Mouse (Mus musculus): ENCODE measurements around the gene Lama4. TPM values are rescaled to one million over a fixed set of nuclear protein-coding genes. Genes with fewer than 3 reads are reported as not detected.

Lama4 gene
- polyA plus RNA-seq, 1 experiment from 2014 or later = 69.6 TPM

- DNase-seq (ENCODE audit: low spot score) = no peak
- no peak for ATAC-seq (replicated peaks; ENCODE audit: low FRiP score, low TSS enrichment, low read depth)
Measured at GRCm38 (mm10) chr10:39003520-39003919, 38.2 kb downstream of the Lama4 start.

GRCm38 (mm10) chr10:39005494-39005893, 40.2 kb downstream of the Lama4 start:
- WGBS = 72% methylated on average over 8 of the region's 8 CpGs
- no peak for DNase-seq (ENCODE audit: low spot score)

More at GRCm38 (mm10) chr10:39003520-39003919, 38.2 kb downstream of the Lama4 start:
- H3K4me3 ChIP-seq (ENCODE audit: low read depth, low read length) = no peak overlapping the region
- H3K4me1 ChIP-seq (replicated peaks; ENCODE audit: control insufficient read depth, insufficient read depth, low read length) = no peaks in the 10 kb centered on the region
- no peak overlapping the region for H3K9ac ChIP-seq (ENCODE audit: low read length)
- H3K27me3 ChIP-seq (replicated peaks; ENCODE audit: control insufficient read depth, insufficient read depth, low read length) = no peaks in the 10 kb centered on the region
- 0 out of 2 replicates have a peak, but pooled peaks cover 2% of the 10 kb centered on the region for H3K9me3 ChIP-seq (ENCODE audit: control insufficient read depth, low read length)
- no peak overlapping the region for H3K4me2 ChIP-seq (ENCODE audit: low read length)
- no peaks in the 10 kb centered on the region for H3K36me3 ChIP-seq (ENCODE audit: control insufficient read depth, insufficient read depth, low read length)
- no peak overlapping the region for H3K27ac ChIP-seq (ENCODE audit: low read depth)

GRCm38 (mm10) chr10:39006433-39007105, 41.3 kb downstream of the Lama4 start:
- ATAC-seq (replicated peaks; ENCODE audit: low FRiP score, low TSS enrichment, low read depth) = no peak
- Histone ChIP-seq H3K36me3 (ENCODE audit: control insufficient read depth, insufficient read depth, low read length) (no peaks in the 10 kb centered on the region), H3K4me3 (ENCODE audit: low read depth, low read length) (no peak overlapping the region), H3K9me3 (ENCODE audit: control insufficient read depth, low read length) (0 out of 2 replicates have a peak, but pooled peaks cover 2% of the 10 kb centered on the region), H3K27ac (ENCODE audit: low read depth) (no peak overlapping the region), H3K9ac (ENCODE audit: low read length) (no peak overlapping the region), H3K4me2 (ENCODE audit: low read length) (no peak overlapping the region), H3K27me3 (replicated peaks; ENCODE audit: control insufficient read depth, insufficient read depth, low read length) (no peaks in the 10 kb centered on the region), H3K4me1 (replicated peaks; ENCODE audit: control insufficient read depth, insufficient read depth, low read length) (no peaks in the 10 kb centered on the region)
- DNase-seq (ENCODE audit: low spot score) = no peak
- 67% methylated on average over 4 of the region's 4 CpGs for WGBS

More at GRCm38 (mm10) chr10:39005494-39005893, 40.2 kb downstream of the Lama4 start:
- Histone ChIP-seq H3K4me2 (ENCODE audit: low read length) (no peak overlapping the region), H3K4me3 (ENCODE audit: low read depth, low read length) (no peak overlapping the region), H3K27ac (ENCODE audit: low read depth) (no peak overlapping the region), H3K27me3 (replicated peaks; ENCODE audit: control insufficient read depth, insufficient read depth, low read length) (no peaks in the 10 kb centered on the region), H3K36me3 (ENCODE audit: control insufficient read depth, insufficient read depth, low read length) (no peaks in the 10 kb centered on the region), H3K9me3 (ENCODE audit: control insufficient read depth, low read length) (0 out of 2 replicates have a peak, but pooled peaks cover 2% of the 10 kb centered on the region), H3K4me1 (replicated peaks; ENCODE audit: control insufficient read depth, insufficient read depth, low read length) (no peaks in the 10 kb centered on the region), H3K9ac (ENCODE audit: low read length) (no peak overlapping the region)
- no peak for ATAC-seq (replicated peaks; ENCODE audit: low FRiP score, low TSS enrichment, low read depth)

GRCm38 (mm10) chr10:39014836-39015235, 49.5 kb downstream of the Lama4 start:
- WGBS = 64% methylated on average over 2 of the region's 2 CpGs
- H3K4me2 ChIP-seq (ENCODE audit: low read length) = no peak overlapping the region

GRCm38 (mm10) chr10:39017986-39018385, 52.7 kb downstream of the Lama4 start:
- no peak overlapping the region for H3K4me3 ChIP-seq (ENCODE audit: low read depth, low read length)
- 61% methylated on average over 4 of the region's 4 CpGs for WGBS

More at GRCm38 (mm10) chr10:39014836-39015235, 49.5 kb downstream of the Lama4 start:
- peaks cover 6% of the 10 kb centered on the region; the same call in 1 of the 2 replicates for H3K36me3 ChIP-seq (ENCODE audit: control insufficient read depth, insufficient read depth, low read length)
- no peak overlapping the region for H3K27ac ChIP-seq (ENCODE audit: low read depth)
- H3K9ac ChIP-seq (ENCODE audit: low read length) = no peak overlapping the region
- no peak for DNase-seq (ENCODE audit: low spot score)
- no peaks in the 10 kb centered on the region for H3K9me3 ChIP-seq (ENCODE audit: control insufficient read depth, low read length)
- no peaks in the 10 kb centered on the region for H3K27me3 ChIP-seq (replicated peaks; ENCODE audit: control insufficient read depth, insufficient read depth, low read length)
- no peak for ATAC-seq (replicated peaks; ENCODE audit: low FRiP score, low TSS enrichment, low read depth)
- no peaks in the 10 kb centered on the region for H3K4me1 ChIP-seq (replicated peaks; ENCODE audit: control insufficient read depth, insufficient read depth, low read length)
- no peak overlapping the region for H3K4me3 ChIP-seq (ENCODE audit: low read depth, low read length)

GRCm38 (mm10) chr10:39018635-39019034, 53.3 kb downstream of the Lama4 start:
- Histone ChIP-seq H3K4me1 (replicated peaks; ENCODE audit: control insufficient read depth, insufficient read depth, low read length) (no peaks in the 10 kb centered on the region), H3K27ac (ENCODE audit: low read depth) (no peak overlapping the region), H3K9me3 (ENCODE audit: control insufficient read depth, low read length) (no peaks in the 10 kb centered on the region), H3K4me2 (ENCODE audit: low read length) (no peak overlapping the region), H3K36me3 (ENCODE audit: control insufficient read depth, insufficient read depth, low read length) (0 out of 2 replicates have a peak, but pooled peaks cover 2% of the 10 kb centered on the region), H3K27me3 (replicated peaks; ENCODE audit: control insufficient read depth, insufficient read depth, low read length) (no peaks in the 10 kb centered on the region), H3K4me3 (ENCODE audit: low read depth, low read length) (no peak overlapping the region), H3K9ac (ENCODE audit: low read length) (no peak overlapping the region)
- 65% methylated on average over 1 of the region's 1 CpGs for WGBS
- ATAC-seq (replicated peaks; ENCODE audit: low FRiP score, low TSS enrichment, low read depth) = no peak
- no peak for DNase-seq (ENCODE audit: low spot score)

More at GRCm38 (mm10) chr10:39017986-39018385, 52.7 kb downstream of the Lama4 start:
- Histone ChIP-seq H3K4me1 (replicated peaks; ENCODE audit: control insufficient read depth, insufficient read depth, low read length) (no peaks in the 10 kb centered on the region), H3K27ac (ENCODE audit: low read depth) (no peak overlapping the region), H3K9me3 (ENCODE audit: control insufficient read depth, low read length) (no peaks in the 10 kb centered on the region), H3K4me2 (ENCODE audit: low read length) (no peak overlapping the region), H3K9ac (ENCODE audit: low read length) (no peak overlapping the region), H3K27me3 (replicated peaks; ENCODE audit: control insufficient read depth, insufficient read depth, low read length) (no peaks in the 10 kb centered on the region), H3K36me3 (ENCODE audit: control insufficient read depth, insufficient read depth, low read length) (0 out of 2 replicates have a peak, but pooled peaks cover 2% of the 10 kb centered on the region)
- DNase-seq (ENCODE audit: low spot score) (no peak), ATAC-seq (replicated peaks; ENCODE audit: low FRiP score, low TSS enrichment, low read depth) (no peak)

GRCm38 (mm10) chr10:39023618-39024256, 58.4 kb downstream of the Lama4 start:
- Histone ChIP-seq H3K4me1 (replicated peaks; ENCODE audit: control insufficient read depth, insufficient read depth, low read length) (no peaks in the 10 kb centered on the region), H3K27ac (ENCODE audit: low read depth) (no peak overlapping the region), H3K4me2 (ENCODE audit: low read length) (no peak overlapping the region), H3K4me3 (ENCODE audit: low read depth, low read length) (no peak overlapping the region), H3K36me3 (ENCODE audit: control insufficient read depth, insufficient read depth, low read length) (0 out of 2 replicates have a peak, but pooled peaks cover 3% of the 10 kb centered on the region), H3K9ac (ENCODE audit: low read length) (no peak overlapping the region), H3K9me3 (ENCODE audit: control insufficient read depth, low read length) (no peaks in the 10 kb centered on the region), H3K27me3 (replicated peaks; ENCODE audit: control insufficient read depth, insufficient read depth, low read length) (no peaks in the 10 kb centered on the region)
- ATAC-seq (replicated peaks; ENCODE audit: low FRiP score, low TSS enrichment, low read depth) = no peak
- 81% methylated on average over 5 of the region's 5 CpGs for WGBS
- DNase-seq (ENCODE audit: low spot score) = no peak

GRCm38 (mm10) chr10:39026529-39026928, 61.2 kb downstream of the Lama4 start:
- peaks cover 4% of the 10 kb centered on the region; the same call in 1 of the 2 replicates for H3K36me3 ChIP-seq (ENCODE audit: control insufficient read depth, insufficient read depth, low read length)

More at GRCm38 (mm10) chr10:39026529-39026928, 61.2 kb downstream of the Lama4 start:
- ATAC-seq (replicated peaks; ENCODE audit: low FRiP score, low TSS enrichment, low read depth) (no peak), DNase-seq (ENCODE audit: low spot score) (no peak)
- WGBS = 82% methylated on average over 8 of the region's 8 CpGs
- H3K27me3 ChIP-seq (replicated peaks; ENCODE audit: control insufficient read depth, insufficient read depth, low read length) = no peaks in the 10 kb centered on the region
- no peaks in the 10 kb centered on the region for H3K9me3 ChIP-seq (ENCODE audit: control insufficient read depth, low read length)
- H3K4me2 ChIP-seq (ENCODE audit: low read length) = no peak overlapping the region
- H3K9ac ChIP-seq (ENCODE audit: low read length) = no peak overlapping the region
- H3K4me3 ChIP-seq (ENCODE audit: low read depth, low read length) = no peak overlapping the region
- no peak overlapping the region for H3K27ac ChIP-seq (ENCODE audit: low read depth)
- no peaks in the 10 kb centered on the region for H3K4me1 ChIP-seq (replicated peaks; ENCODE audit: control insufficient read depth, insufficient read depth, low read length)
